Mouse (Mus musculus) 3T3-L1 (cell line): ENCODE results near the gene Aqp2.

ENCODE experiments used
- DNase-seq: peaks from one replicate; pipeline ENCODE4 v3.0.0-alpha.2; 2015; ENCODE audit warnings: low read depth, low spot score

Gene Aqp2

DNA sequence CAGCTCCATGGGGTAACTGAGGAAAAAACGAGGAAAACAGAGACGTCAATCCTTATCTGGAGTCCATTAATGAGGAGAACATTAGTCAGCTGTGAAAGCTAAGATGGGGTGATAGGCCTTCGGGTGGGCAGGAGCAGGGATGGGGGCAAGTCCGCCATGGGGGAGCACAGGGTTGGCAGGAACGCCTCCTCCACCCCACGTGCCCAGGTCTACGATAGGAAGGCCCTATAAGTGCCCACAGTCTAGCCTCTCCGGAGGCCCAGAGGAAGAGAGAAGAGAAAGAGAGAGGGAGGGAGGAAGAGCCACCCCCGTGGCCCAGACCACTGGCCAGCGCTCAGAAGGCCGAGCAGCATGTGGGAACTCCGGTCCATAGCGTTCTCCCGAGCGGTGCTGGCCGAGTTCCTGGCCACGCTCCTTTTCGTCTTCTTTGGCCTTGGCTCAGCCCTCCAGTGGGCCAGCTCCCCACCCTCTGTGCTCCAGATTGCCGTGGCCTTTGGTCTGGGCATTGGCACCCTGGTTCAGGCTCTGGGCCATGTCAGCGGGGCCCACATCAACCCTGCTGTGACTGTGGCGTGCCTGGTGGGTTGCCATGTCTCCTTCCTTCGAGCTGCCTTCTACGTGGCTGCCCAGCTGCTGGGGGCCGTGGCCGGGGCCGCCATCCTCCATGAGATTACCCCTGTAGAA, at the start of gene Aqp2:
Aqp2 (plus strand) TSS at position 254 of the 684 bp plus-strand sequence.
- no peak for DNase-seq

- peak; percentile 31 for DNase-seq
These were observed 47.7 kb upstream of the Aqp2 start for GRCm38 (mm10) chr15:99531146-99531545.

DNA sequence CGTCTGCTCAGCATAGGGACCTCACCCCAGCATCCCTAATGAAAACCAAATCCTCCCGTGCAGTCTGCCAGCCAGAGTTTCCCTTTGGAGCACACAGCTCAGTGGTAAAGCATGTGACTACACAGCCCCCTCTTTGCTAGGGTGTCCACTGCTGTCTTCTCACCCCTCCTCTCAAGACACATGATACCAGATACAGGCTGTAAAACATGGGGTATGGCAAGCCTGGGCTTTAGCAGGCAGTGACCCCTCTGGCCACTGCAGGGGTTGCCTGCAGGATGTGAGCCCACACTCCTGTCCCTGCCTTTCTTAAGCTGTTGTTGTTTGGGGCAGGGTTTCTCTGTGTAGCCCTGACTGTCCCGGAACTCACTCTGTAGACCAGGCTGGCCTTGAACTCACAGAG, 46.8 kb upstream of the Aqp2 start:
- peak; percentile 44 for DNase-seq

DNA sequence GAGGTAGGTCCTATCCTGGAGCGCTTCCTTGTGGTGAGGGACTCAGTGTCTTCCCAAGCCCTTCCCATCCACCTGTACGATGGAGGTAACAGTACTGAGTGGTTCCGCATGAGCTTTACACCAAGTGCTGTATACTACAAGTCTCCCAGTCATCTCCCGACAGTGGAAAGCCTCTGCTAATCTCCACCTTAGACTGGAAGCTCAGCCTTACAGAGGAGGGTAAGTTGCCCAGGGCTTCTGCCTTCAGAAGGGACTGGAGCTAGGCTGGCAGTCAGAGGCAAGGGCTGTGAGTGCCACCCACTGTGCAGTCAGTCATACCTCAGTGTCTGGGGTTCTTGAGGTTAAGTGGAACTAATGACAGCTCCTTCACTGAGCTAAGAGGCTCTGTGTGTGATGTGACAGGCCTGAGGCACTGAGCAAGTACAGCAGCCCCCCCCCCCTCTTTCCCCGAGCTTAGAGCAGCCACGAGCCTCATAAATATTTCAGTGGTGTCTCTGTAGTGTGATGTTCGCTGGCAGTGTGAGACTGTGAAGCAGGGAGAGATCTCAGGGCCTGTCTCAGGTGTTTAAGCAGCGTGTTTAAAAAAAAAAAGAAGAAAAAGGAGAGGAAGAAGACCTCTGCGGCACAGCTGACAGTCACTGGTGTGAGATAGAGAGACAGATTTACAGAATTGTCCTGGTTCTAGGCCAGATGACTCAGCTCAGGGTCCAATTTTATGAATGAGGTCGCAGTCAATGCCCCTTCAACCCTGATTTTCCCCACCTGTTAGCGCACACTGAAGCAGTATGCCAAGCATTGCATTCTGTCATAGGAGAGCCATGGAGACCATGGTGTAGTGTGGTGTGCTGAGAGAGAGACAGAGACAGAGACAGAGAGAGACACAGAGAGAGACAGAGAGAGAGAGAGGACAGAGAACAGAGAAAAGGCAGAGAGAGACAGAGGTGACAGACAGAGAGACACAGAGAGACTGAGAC, 41.7 kb upstream of the Aqp2 start:
- DNase-seq: no peak

- DNase-seq: no peak
These were observed 39.0 kb upstream of the Aqp2 start for GRCm38 (mm10) chr15:99539891-99540290.

- DNase-seq: no peak
These were observed 34.8 kb upstream of the Aqp2 start for GRCm38 (mm10) chr15:99544047-99544446.

DNA sequence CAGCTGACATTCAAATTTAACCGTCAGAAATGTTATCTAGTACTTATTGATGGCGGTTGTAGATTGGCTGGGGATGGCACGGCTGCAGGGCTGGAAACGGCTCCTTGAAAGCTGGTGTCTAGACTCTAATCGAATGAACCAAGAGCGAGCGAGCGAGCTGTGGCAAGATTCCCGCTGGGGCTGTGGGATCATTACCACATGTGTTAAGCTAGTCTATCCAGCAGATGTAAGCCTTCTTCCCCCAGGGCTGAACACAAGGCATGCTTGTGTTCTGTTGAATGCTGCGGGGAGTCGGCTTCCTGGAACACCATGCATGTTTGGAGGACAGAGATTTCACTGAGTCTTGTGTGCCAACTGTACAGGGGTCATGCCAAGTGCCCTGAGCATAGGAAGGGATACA, 32.3 kb upstream of the Aqp2 start:
- peak; percentile 72 for DNase-seq

DNA sequence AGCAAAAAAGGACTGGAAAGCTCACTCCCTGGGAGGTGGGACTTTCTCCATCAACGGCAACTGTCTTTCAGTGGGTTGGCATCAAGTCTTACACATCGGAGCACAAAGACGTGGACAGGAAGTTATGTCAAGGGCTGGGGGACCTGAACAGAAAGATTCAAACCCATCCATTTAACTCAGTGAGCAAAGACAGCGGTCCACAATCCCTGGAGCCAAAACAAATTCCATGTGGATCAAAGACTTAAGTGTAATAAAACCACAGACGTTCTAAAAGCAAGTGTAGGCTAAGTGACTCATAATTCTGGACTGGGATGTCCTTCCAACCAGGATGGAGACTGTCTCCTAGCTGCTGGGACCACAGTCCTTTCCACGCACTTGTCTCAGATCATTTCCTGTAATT, 31.1 kb upstream of the Aqp2 start:
- peak; percentile 85 for DNase-seq

DNA sequence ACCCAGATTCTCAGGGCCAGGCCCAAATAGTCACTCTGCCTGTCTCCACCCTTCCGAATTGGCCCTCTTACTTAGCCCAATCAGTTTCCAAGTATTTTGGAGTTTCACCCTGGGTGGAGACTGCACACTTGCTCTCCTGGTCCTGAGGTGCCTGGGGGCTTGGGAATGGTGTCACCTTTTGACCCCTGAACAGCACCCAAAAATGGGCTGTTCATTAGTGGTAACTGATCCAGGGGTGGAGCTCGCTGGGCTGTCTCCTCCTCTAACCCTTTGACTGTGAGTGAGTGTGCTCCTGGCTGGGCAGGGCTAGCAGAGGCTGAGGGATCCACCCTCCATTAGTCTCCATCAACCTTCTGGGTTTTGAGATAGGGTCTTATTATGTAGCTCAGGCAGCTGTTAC, 29.0 kb upstream of the Aqp2 start:
- peak; percentile 33 for DNase-seq

DNA sequence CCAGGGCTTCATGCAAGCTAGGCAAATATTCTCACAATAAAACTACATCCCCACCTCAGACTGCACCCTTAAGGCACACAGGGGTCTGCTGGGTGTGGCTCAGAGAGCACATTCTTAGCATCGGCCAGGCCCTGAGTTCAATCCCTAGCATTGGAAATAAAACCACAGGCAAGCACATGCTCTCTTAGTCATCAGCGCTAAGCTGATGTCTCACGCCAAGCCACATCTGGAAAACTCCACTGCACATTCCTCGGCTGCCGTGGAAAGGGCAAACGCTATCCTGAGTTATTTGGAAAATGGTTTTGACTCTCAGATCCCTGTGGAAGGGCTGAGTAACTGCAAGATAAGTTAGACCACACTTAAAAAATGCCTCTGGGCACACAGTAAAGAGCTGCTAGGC, 25.1 kb upstream of the Aqp2 start:
- DNase-seq: peak; percentile 99

DNA sequence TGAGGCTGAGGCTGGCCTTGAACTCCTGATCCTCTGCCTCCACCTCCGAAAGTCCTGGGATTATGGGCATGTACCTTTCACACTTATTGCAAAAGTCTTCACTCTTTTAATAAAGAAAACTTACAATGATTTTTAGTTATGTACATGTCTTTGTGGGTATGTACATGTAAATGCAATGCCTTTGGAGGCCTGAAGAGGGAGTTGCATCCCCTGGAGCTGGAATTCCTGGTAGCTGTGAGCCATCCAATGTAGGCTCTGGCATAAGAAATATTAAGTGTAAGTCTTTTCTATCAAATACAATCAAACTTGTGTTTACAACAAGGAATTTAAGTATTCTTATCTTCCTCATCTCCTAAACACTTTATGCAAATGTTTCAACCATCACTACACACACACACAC, 19.9 kb upstream of the Aqp2 start:
- no peak for DNase-seq

DNA sequence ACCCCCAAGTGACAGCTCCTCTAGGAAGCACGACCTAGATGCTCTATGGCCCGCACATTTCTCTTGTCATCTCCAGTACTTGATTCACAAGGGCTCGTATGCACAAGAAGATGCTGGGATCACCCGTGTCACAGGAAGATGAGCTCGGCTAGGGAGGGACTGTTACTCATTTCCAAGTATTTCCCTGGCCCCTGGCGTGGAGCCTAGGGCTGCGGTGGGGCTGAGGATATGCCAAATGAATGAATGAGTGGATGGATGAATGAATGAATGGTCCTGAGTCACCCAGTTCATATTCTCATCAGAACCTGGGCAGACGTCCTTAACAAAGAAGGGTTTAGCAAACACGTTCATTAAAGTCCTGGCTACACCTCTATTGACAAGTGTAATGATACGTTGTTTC, 18.6 kb upstream of the Aqp2 start:
- DNase-seq: peak; percentile 52

GRCm38 (mm10) chr15:99567371-99567770, 11.5 kb upstream of the Aqp2 start:
- no peak for DNase-seq

DNA sequence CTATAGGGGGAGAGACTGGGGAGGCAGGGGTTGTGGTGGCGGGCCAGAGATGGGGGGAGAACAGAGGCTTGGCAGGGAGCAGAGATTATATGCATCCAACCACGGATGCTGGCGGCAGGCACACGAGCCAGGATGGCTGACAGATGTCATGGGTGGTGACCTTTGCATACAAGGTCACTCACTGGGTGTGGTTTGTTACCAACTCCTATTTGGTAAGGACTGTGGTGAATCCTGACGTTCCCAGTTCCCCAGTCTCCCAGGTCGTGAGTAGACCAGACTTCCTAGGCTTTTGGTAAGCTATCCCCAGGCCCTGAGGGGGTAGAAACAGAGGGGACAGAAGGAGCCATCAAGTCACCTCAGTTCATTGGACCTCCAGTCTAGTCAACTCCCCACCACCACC, 10.2 kb upstream of the Aqp2 start:
- DNase-seq: no peak

DNA sequence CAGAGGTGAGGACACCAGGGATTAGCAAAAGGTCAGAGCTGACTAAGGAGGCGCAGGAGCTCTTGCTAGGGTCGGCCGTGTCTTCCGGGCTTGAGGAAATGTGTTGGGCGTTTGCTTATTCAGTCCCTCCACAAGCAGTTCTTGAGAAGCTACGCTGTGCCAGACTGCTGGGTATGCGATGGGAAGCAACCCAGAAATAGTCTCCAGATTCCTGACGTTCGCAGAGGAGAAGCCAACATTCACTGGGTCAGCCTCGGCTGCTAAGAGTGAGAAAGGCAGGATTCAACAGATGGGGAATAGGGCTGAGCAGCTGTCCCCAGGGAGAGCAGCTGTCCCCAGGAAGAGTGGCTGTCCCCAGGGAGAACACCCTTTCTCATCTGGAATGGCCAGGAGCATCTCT, 9.7 kb upstream of the Aqp2 start:
- DNase-seq: no peak

DNA sequence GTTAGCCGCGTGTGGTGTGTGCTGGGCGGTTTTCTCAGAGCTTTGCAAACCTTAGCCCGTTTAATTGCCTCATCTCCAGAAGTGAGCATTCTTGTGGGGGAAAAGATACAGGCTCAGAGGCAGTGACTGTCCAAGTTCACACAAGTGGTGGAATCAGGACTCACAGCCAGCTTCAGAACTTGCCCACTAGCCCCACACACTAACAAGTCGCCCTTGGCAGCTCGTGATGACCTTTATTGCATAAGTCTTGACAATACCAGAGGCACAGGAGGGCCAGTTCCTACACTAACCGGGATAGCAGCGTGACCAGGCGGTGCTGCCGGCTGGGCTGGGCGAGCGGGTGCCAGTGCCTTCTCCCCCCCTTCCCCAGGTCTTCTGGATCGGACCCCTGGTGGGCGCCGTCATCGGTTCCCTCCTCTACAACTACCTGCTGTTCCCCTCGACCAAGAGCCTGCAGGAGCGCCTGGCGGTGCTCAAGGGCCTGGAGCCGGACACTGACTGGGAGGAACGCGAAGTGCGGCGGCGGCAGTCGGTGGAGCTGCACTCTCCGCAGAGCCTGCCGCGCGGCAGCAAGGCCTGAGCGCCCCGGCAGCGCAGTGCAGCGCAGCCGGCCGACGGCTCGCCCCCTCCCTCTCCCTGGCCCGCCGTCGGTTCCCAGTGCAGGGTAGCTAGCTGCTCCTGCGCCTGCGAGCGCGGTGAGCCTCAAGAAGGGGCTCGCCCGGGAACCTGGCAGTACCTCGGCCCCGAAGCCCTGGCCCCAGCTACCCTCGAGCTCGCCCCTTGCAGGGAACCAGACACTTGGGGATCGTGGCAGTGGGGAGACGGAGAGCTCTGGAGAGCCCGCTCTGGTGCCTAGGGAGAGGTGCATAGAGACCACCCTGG, 4.8 kb downstream of the Aqp2 start:
- no peak for DNase-seq

- peak; percentile 49 for DNase-seq
These were observed 5.8 kb downstream of the Aqp2 start for GRCm38 (mm10) chr15:99584407-99585202.

DNA sequence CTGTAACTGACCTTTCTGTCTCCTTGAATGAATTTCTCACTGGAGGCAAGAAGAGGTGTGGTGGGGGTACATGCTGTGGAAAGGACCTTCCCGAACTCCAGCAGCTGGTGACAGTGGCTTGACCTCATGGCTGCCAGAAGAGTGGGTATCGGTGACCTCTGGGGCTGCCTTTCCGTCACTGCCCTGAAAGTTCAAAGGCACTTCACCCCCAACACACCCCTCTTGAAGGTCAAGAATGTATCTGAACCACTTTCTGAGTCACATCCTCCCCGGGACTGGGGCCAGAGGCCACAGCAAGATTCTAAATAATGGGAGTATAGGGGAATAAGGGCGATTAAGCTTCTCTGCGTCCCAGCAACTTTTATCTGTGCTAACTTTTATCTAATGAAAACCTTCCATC, 6.9 kb downstream of the Aqp2 start:
- peak; percentile 76 for DNase-seq

- peak; percentile 38 for DNase-seq
These were observed 7.7 kb downstream of the Aqp2 start for GRCm38 (mm10) chr15:99586525-99586924.

GRCm38 (mm10) chr15:99589237-99589636, 10.4 kb downstream of the Aqp2 start:
- DNase-seq: no peak

- no peak for DNase-seq
These were observed 10.8 kb downstream of the Aqp2 start for GRCm38 (mm10) chr15:99589704-99590103.
